Mouse (Mus musculus): ENCODE data around the gene Npas1.
A peak's percentile ranks its signal among the peaks of the same experiment; 100 is the strongest.

Npas1 gene

GRCm38 (mm10) chr7:16471549-16471948 lies 6.0 kb downstream of the Npas1 start:
- no peak for DNase-seq (ENCODE audit: low spot score)

GRCm38 (mm10) chr7:16468115-16468514 lies 9.4 kb downstream of the Npas1 start:
- DNase-seq (ENCODE audit: low spot score), result no peak

- DNase-seq (ENCODE audit: low spot score), result no peak
These were observed 11.0 kb downstream of the Npas1 start for GRCm38 (mm10) chr7:16466565-16466964.

- DNase-seq (ENCODE audit: low spot score), result no peak
These were observed 12.0 kb downstream of the Npas1 start for GRCm38 (mm10) chr7:16465568-16465967.

GRCm38 (mm10) chr7:16465160-16465559 lies 12.4 kb downstream of the Npas1 start:
- DNase-seq (ENCODE audit: low spot score), result peak; percentile 86

- peak; percentile 92 for DNase-seq (ENCODE audit: low spot score)
These were observed 14.3 kb downstream of the Npas1 start for GRCm38 (mm10) chr7:16463214-16463613.

- no peak for DNase-seq (ENCODE audit: low spot score)
These were observed 15.8 kb downstream of the Npas1 start for GRCm38 (mm10) chr7:16461705-16462104.

GRCm38 (mm10) chr7:16461151-16461550 lies 16.4 kb downstream of the Npas1 start:
- DNase-seq (ENCODE audit: low spot score), result no peak

- DNase-seq (ENCODE audit: low spot score), result no peak
These were observed 17.0 kb downstream of the Npas1 start for GRCm38 (mm10) chr7:16460566-16460965.

GRCm38 (mm10) chr7:16456289-16456688 lies 21.2 kb downstream of the Npas1 start:
- DNase-seq (ENCODE audit: low spot score), result no peak

GRCm38 (mm10) chr7:16455016-16455415 lies 22.5 kb downstream of the Npas1 start:
- no peak for DNase-seq (ENCODE audit: low spot score)

- no peak for DNase-seq (ENCODE audit: low spot score)
These were observed 24.3 kb downstream of the Npas1 start for GRCm38 (mm10) chr7:16453118-16453711.

GRCm38 (mm10) chr7:16452587-16453073 lies 24.9 kb downstream of the Npas1 start, which contains the start of gene Tmem160:
Gene Tmem160 (plus strand): TSS chr7:16452779.
- DNase-seq (ENCODE audit: low spot score), result peak; percentile 85

GRCm38 (mm10) chr7:16451656-16452055 lies 25.9 kb downstream of the Npas1 start:
- DNase-seq (ENCODE audit: low spot score), result no peak

- DNase-seq (ENCODE audit: low spot score), result no peak
These were observed 36.3 kb downstream of the Npas1 start for GRCm38 (mm10) chr7:16441241-16441640.

- DNase-seq (ENCODE audit: low spot score), result no peak
These were observed 42.4 kb downstream of the Npas1 start for GRCm38 (mm10) chr7:16435088-16435487.

GRCm38 (mm10) chr7:16433352-16433971 lies 44.1 kb downstream of the Npas1 start:
- no peak for DNase-seq (ENCODE audit: low spot score)

- DNase-seq (ENCODE audit: low spot score), result peak; percentile 93
These were observed 51.3 kb downstream of the Npas1 start for GRCm38 (mm10) chr7:16426129-16426729.

- DNase-seq (ENCODE audit: low spot score), result no peak
These were observed 51.8 kb downstream of the Npas1 start for GRCm38 (mm10) chr7:16425721-16426120.

- no peak for DNase-seq (ENCODE audit: low spot score)
These were observed 53.8 kb downstream of the Npas1 start for GRCm38 (mm10) chr7:16423731-16424130.

- DNase-seq (ENCODE audit: low spot score), result no peak
These were observed 55.2 kb downstream of the Npas1 start for GRCm38 (mm10) chr7:16422222-16422856.

- no peak for DNase-seq (ENCODE audit: low spot score)
These were observed 56.9 kb downstream of the Npas1 start for GRCm38 (mm10) chr7:16420493-16421118.
